Mouse (Mus musculus) E14TG2a.4 (cell line): ENCODE data around the gene Gpc3.
"Not testable (repeated sequence)": the region's sequence is repeated elsewhere in the genome, so short reads cannot be mapped to it uniquely, and the experiment has no call there.

Source experiments
- H3K27me3 ChIP-seq: 2 replicates; pipeline ENCODE4 v1.6.1; 2014; ENCODE audit warnings: low read length, control low read depth; ENCODE audit not compliant: insufficient read depth
- H3K36me3 ChIP-seq: 2 replicates; pipeline ENCODE4 v1.6.1; 2014; ENCODE audit warnings: low read length, control low read depth; ENCODE audit not compliant: insufficient read depth
- H3K4me1 ChIP-seq: replicated peaks from 2 replicates; pipeline ENCODE4 v1.6.1; 2014; ENCODE audit warnings: low read depth, low read length, control low read depth
- H3K4me3 ChIP-seq: replicated peaks from 2 replicates; pipeline ENCODE4 v1.5.1; 2014; ENCODE audit warnings: mild to moderate bottlenecking, low read length
- H3K9me3 ChIP-seq: 2 replicates; pipeline ENCODE4 v1.6.1; 2014; ENCODE audit warnings: low read length, control low read depth
- CTCF ChIP-seq: conservative IDR thresholded peaks from 2 replicates; pipeline ENCODE4 v1.5.1; 2014; ENCODE audit warnings: low read length
- NANOG ChIP-seq: IDR thresholded peaks from 2 replicates; pipeline ENCODE4 v1.6.1; 2014; ENCODE audit warnings: borderline replicate concordance, low read length, mixed read lengths
- POU5F1 ChIP-seq: IDR thresholded peaks from 2 replicates; pipeline ENCODE4 v1.6.1; 2014; ENCODE audit warnings: low read length, borderline replicate concordance

Gpc3 gene

DNA sequence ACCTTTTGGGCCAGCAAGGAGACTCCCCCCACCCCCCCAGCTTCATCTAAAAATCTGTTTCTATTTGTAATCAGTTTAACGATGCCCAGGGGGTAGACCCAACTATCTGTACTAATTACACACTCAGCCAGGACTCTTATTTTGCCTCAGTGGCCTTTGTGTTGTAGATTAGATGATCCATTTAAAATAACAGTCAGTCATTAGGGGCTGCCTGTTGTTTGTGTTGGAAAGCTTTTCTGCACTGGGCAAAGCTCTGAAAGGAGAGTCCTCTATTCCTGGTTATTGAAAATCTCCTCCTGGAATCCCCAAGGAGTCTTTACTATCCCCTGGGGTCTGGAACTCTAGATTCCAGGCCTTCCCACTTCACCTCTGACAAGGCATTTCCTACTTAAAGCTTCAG lies 336.2 kb downstream of the Gpc3 start:
- Histone ChIP-seq H3K4me1 (peaks cover 63% of the 10 kb centered on the region), H3K9me3 (no peaks in the 10 kb centered on the region), H3K36me3 (no peaks in the 10 kb centered on the region), H3K27me3 (no peaks in the 10 kb centered on the region), H3K4me3 (no peak overlapping the region)
- TF ChIP-seq POU5F1 (no peak), NANOG (peak; percentile 88)

DNA sequence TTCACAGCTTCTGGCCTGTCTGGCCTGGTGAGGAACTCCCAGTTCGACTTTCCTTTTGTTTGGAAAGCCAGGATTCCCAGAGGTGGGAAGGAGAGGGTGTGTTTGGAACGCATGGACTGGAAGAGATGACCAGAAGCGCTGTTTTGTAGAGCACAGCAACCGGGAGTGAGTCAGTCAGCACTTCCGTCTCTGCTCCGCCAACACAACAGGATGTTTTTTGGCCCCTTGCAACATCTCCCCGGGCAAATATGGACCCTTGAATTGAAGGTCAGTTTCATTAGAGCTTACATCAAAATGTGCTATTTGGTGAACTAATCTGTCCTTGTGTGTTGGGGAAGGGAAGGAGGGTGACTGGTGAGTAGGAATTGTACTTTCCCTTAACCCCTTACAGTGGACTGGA lies 340.7 kb downstream of the Gpc3 start:
- peaks cover 27% of the 10 kb centered on the region for H3K4me1 ChIP-seq
- TF ChIP-seq NANOG (no peak), CTCF (no peak), POU5F1 (no peak)
- no peaks in the 10 kb centered on the region for H3K9me3 ChIP-seq
- no peaks in the 10 kb centered on the region for H3K36me3 ChIP-seq
- no peak overlapping the region for H3K4me3 ChIP-seq
- H3K27me3 ChIP-seq: no peaks in the 10 kb centered on the region

- no peaks in the 10 kb centered on the region for H3K9me3 ChIP-seq
- TF ChIP-seq NANOG (no peak), POU5F1 (no peak)
- H3K4me3 ChIP-seq: no peak overlapping the region
- no peaks in the 10 kb centered on the region for H3K36me3 ChIP-seq
- 0 out of 2 replicates have a peak, but pooled peaks cover 4% of the 10 kb centered on the region for H3K4me1 ChIP-seq
- H3K27me3 ChIP-seq: no peaks in the 10 kb centered on the region
Measured at GRCm38 (mm10) chrX:52261991-52262390, 351.8 kb downstream of the Gpc3 start.

GRCm38 (mm10) chrX:52261546-52261945 lies 352.2 kb downstream of the Gpc3 start:
- no peak for TF ChIP-seq NANOG
- TF ChIP-seq CTCF: no peak
- TF ChIP-seq POU5F1: no peak
- Histone ChIP-seq H3K27me3 (no peaks in the 10 kb centered on the region), H3K36me3 (no peaks in the 10 kb centered on the region), H3K9me3 (no peaks in the 10 kb centered on the region), H3K4me3 (no peak overlapping the region), H3K4me1 (0 out of 2 replicates have a peak, but pooled peaks cover 4% of the 10 kb centered on the region)

GRCm38 (mm10) chrX:52259771-52260170 lies 354.0 kb downstream of the Gpc3 start:
- H3K9me3 ChIP-seq, H3K4me3 ChIP-seq, H3K4me1 ChIP-seq, H3K36me3 ChIP-seq, H3K27me3 ChIP-seq: not testable (repeated sequence)

- Histone ChIP-seq H3K4me3 (no peak overlapping the region), H3K36me3 (no peaks in the 10 kb centered on the region), H3K9me3 (no peaks in the 10 kb centered on the region), H3K27me3 (no peaks in the 10 kb centered on the region), H3K4me1 (no peaks in the 10 kb centered on the region)
- TF ChIP-seq NANOG (no peak), POU5F1 (no peak), CTCF (no peak)
Measured at GRCm38 (mm10) chrX:52254526-52254925, 359.2 kb downstream of the Gpc3 start.

- H3K9me3 ChIP-seq: no peaks in the 10 kb centered on the region
- no peak overlapping the region for H3K4me3 ChIP-seq
- no peaks in the 10 kb centered on the region for H3K4me1 ChIP-seq
- no peaks in the 10 kb centered on the region for H3K27me3 ChIP-seq
- TF ChIP-seq NANOG (no peak), POU5F1 (no peak)
- H3K36me3 ChIP-seq: no peaks in the 10 kb centered on the region
Measured at GRCm38 (mm10) chrX:52245694-52246297, 368.0 kb downstream of the Gpc3 start.

DNA sequence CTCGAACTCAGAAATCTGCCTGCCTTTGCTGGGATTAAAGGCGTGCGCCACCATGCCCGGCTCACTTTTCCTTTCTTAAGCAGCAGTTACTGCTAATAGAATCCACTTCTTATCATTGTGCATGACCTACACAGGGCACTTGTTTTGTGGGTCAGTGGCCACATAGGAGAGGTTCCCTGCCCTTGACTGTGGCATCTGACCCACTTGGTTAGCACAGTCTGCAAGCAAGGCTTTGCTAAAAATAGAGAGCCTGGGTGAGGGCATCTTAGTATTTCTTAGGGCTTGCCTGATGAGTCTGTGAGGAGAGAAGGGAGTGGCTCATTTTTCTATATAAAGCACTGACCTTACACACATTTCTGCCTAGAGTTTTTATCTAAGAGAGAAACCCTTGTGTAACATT lies 376.3 kb downstream of the Gpc3 start:
- Histone ChIP-seq H3K36me3 (no peaks in the 10 kb centered on the region), H3K4me1 (no peaks in the 10 kb centered on the region), H3K9me3 (no peaks in the 10 kb centered on the region), H3K4me3 (no peak overlapping the region), H3K27me3 (no peaks in the 10 kb centered on the region)
- TF ChIP-seq NANOG: no peak
- TF ChIP-seq POU5F1: no peak

GRCm38 (mm10) chrX:52231984-52232383 lies 381.8 kb downstream of the Gpc3 start:
- H3K27me3 ChIP-seq: no peaks in the 10 kb centered on the region
- H3K9me3 ChIP-seq: peaks cover 14% of the 10 kb centered on the region
- no peaks in the 10 kb centered on the region for H3K36me3 ChIP-seq
- TF ChIP-seq POU5F1: no peak
- no peak for TF ChIP-seq NANOG
- no peak for TF ChIP-seq CTCF
- no peaks in the 10 kb centered on the region for H3K4me1 ChIP-seq
- no peak overlapping the region for H3K4me3 ChIP-seq
